Mouse (Mus musculus) cerebellum, adult 18-20 months (tissue): Measurements from ENCODE around the gene Eif4g3.
A peak's percentile ranks its signal among the peaks of the same experiment; 100 is the strongest.

Source experiments
- DNase-seq, 2 experiments: peaks; one replicate each; pipeline ENCODE4 v3.0.0; 2021

The Eif4g3 gene

GRCm38 (mm10) chr4:138107441-138108409 lies 114.9 kb downstream of the Eif4g3 start:
- DNase-seq = peak; percentile 79 to 81

DNA sequence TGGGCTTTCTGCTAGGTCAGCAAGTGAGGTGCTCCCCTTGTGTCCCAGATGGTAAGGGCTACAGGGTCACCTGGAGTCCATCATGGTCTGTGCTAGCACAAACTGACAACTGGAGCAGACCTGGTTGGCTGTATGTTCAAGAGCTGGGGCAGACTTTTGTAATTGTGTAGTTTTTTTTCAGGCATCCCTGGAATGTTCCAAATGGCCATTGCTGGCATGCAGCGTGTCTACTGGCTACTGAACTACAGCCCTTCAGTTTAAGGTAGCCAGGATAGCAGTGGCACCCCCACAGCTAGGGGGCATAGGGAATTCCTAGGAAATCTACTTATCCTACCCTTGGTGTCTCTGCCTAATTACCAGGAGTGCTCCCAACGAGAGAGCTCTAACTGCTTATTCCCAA lies 115.7 kb downstream of the Eif4g3 start:
- no peak for DNase-seq

DNA sequence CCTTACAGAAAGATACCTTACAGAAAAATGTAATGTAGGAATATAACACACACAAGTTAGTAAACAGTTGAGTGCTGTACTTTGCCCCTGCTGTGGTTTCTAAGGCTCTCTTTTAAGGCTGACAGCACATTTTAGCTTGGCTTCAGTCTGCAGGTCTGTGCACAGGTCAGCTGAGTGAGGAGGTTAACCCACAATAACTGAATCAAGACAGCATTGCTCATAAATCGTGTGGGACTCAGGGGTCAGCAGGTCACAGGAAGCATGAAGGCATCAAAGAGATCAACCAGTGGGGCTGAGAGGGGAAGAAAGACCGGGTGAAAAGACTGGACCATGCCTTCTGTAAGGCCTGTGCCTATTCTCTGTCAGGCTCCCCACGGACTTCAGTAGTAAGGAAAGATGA lies 116.5 kb downstream of the Eif4g3 start:
- no peak for DNase-seq

GRCm38 (mm10) chr4:138111858-138112257 lies 119.0 kb downstream of the Eif4g3 start:
- peak in 1 of 2 experiments; percentile 37 for DNase-seq

- DNase-seq = peak; percentile 45 to 58
Observed at GRCm38 (mm10) chr4:138119740-138120139, 126.9 kb downstream of the Eif4g3 start.

DNA sequence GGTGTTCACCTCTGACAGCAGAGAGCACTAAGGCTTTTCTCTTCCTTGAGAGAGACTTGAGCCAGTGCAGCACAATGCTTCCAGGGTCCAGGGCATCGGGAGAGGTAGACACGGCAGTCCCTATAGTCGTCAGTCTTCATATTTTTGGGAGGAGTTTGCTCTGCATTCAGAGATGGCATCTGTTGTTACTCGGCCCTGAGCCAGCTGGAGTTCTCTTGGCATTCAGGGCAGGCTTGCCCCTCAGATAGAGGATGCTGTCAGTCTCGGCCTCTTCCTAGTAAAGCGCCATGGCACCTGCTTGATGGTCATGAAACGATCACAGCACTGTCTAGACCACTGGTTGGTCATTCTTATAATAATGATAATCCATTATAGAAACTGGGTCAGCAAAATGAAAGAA lies 131.2 kb downstream of the Eif4g3 start:
- DNase-seq = peak; percentile 66 to 74

DNA sequence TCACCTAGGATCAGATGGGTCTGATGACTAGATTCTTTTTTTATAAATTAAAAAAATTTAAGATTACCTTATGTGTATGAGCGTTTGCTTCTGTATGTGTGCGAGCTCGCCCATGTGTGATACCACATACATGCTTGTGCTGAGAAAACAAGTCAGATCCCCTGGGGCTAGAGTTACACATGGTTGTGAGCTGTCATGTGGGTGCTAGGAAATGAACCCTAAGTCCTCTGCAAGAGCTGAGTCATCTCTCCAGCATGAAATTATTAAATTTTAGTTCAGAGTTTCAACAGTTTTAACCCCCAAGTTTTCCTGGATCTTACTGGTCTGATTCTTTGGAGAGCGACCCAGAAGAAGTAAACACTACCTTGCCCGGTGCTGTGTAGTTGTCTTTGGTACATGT lies 134.5 kb downstream of the Eif4g3 start:
- no peak for DNase-seq

- DNase-seq = no peak
Observed at GRCm38 (mm10) chr4:138127781-138128180, 135.0 kb downstream of the Eif4g3 start.

DNA sequence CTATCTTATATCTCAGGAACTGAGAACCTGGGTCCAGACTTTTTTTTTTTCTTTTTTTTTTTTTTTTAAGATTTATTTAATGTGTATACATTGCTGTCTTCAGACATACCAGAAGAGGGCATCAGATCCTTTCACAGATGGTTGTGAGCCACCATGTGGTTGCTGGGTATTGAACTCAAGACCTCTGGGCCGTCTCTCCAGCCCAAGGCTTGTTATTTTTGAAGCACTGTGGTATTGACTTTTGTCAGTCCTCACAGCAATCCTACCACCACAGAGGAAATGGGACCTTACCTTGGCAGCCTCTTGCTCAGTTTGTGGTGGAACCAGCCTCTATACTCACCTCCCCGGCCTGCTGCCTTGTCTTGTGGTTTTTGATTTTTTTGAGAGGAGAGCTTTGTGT lies 137.3 kb downstream of the Eif4g3 start:
- DNase-seq = no peak

DNA sequence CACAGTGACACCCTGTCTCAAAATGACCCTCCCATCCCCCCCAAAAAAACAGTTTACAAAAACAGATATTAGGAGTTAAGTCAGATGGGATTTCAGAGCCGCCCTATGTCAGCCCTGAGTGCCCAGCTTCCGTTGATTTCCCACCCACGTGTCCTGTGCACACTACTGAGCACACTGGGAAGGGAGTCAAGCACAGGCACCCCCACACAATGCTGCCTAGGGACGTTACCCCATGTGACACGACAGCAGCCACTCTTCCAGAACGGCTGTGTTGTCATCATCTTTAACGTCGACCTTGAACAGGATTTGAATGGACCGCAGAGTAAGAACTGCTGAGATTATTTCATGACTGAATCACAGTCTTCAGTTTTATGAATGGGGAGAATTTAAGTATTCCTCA lies 138.4 kb downstream of the Eif4g3 start:
- DNase-seq = no peak

GRCm38 (mm10) chr4:138131716-138132115 lies 138.9 kb downstream of the Eif4g3 start:
- no peak for DNase-seq

DNA sequence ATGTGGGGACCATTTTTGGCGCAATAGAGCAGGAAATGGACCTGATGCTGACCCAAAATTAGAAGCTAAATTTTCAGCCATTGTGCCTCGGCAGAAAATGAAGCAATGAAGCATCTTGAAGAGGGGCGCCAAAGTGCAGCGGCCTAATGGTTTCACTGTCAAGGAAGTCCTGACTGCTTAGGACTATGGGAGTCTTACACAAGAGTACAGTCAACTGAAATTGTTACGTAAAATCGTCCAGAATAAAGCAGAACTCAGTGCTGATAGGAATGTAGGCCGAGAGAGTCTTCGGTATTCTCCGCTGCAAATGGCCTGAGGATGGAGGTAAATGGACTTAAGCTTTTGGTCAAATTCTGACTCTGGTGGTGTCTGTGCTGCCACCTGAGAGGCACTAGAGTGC lies 140.5 kb downstream of the Eif4g3 start:
- DNase-seq = no peak

GRCm38 (mm10) chr4:138137336-138137735 lies 144.5 kb downstream of the Eif4g3 start:
- DNase-seq = no peak

DNA sequence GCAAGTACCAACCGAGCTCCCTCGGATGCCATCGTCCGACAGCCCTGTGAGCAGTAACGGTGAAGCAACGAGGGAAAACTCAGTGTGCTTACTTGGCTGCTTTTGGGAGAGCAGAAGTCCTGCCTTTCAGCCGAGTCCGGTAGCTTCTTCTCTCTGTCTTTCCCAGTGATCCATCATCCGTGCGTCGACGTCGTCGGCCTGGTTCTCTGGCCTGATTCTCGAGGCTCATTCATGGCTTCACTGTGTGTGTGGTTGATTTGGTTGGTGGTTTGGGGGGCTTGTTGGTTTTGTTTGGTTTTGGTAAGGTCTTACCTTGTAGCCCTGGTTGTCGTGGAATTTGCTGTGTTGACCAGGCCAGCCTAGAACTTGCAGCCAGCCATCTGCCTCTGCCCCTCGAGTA lies 145.0 kb downstream of the Eif4g3 start:
- DNase-seq = no peak

- DNase-seq = no peak
Observed at GRCm38 (mm10) chr4:138138219-138138618, 145.4 kb downstream of the Eif4g3 start.

DNA sequence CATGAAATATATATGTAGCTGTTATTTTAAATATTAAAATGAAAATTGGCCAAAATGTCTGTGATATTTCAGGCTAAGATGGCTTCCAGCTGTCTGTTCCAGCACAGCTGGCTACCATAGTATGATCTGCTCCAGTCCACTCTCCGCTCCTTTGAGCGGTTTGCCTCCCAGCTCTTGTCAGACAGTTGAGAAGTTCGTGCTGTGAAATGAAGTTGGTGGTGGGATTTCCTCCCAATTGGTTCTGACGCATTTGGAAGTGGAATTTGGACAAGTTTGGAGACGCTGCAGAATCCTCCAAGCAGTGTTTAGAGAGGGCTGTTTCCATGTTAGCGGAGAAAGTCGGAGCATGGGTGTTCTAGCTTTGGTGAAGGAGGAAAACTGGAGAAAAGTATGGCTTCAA lies 148.5 kb downstream of the Eif4g3 start:
- DNase-seq = no peak

DNA sequence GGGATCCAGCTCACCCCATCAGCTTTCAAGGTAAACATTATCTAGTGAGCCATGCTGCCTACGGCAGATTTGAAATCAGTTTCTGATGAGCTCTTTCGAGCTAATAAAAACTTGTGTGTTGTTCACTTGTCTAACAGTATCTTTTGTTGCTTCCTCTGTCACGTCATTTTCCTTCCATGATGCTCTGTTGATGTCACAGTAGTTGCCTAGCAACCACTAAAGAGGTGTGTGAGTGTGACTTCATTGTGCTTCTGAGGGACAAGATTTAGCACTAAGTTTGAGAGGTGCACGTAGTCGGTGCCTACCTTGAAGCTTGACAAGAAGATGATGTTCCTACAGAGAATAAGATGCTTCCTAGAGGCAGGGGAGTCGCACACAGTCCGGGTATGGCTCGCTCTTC lies 154.4 kb downstream of the Eif4g3 start:
- no peak for DNase-seq

DNA sequence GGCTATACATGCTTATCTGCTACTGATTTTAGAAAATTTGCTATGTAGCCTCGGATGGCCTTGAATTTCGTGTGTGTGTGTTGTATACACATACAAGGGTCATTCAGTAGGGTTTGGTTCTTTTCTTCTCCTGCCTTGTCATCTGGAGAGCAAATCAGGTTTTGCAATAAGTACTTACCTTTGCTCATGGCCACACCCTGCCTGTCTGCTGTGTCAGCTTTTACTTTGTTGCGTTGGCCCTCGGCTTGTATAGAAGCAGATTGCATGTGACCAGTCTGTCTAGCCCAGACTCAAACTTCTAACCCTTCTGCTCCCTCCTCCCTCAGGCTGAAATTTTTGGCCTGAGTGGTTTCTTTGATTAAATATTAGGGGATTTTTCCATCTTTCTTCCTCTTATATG lies 157.2 kb downstream of the Eif4g3 start:
- DNase-seq = no peak

DNA sequence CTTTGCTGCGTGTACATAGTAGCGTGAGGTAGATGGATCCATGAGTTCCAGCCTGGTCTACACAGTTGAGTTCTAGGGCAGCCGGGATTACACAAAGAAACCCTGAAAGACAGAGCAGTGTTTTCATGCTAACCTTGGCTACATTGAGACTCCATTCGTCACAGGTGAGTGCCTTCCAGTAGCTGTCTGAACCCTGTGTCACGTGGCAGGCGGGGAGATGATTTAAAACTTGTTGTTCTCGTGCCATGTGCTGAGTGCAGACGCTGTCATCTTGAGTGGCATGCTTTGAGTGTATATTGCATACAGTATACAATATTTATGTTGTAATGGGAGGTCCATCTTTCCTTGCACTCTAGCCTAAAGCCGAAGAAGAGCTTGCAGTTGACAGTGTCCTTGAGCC lies 158.4 kb downstream of the Eif4g3 start:
- DNase-seq = no peak

GRCm38 (mm10) chr4:138153980-138154379 lies 161.2 kb downstream of the Eif4g3 start:
- DNase-seq = peak; percentile 35 to 51

GRCm38 (mm10) chr4:138160918-138161317 lies 168.1 kb downstream of the Eif4g3 start:
- no peak for DNase-seq

DNA sequence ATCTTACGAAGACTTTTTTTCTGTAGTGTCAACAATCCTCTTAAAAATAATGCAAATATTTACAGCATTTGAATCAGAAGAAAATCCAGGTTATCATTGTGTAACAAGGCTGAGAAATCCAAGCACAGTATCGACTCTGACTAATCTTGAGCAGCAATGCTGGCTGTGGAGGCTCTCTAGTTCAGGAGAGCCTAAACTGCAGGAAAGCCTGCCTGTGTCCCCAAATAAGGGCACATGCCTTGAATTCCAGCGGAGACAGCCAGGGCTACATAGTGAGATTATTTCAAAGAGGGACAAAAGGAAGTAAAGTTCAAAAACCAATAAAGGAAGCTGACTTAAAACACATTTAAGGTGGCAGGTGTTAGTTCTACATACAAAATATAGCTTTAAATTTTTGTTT lies 168.7 kb downstream of the Eif4g3 start:
- no peak for DNase-seq

DNA sequence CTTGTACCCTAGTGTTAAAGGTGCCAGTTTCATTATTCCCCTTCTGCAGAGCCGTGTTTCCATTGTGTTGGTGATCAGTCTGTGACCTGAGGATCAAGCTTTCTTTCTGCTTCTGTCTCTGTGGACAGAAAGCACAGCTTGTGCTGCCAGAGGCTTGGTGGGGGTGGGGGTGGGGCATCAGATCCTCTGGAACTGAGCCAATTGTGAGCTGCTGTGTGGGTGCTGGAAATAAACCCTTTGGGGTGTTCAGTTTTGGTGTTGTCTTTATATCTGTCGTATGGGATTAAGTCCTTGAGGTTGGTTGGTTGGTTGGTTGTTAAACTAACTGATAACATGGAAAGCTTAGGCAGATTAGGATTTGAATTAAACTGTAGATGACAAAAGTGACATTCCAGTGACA lies 171.0 kb downstream of the Eif4g3 start:
- no peak for DNase-seq

DNA sequence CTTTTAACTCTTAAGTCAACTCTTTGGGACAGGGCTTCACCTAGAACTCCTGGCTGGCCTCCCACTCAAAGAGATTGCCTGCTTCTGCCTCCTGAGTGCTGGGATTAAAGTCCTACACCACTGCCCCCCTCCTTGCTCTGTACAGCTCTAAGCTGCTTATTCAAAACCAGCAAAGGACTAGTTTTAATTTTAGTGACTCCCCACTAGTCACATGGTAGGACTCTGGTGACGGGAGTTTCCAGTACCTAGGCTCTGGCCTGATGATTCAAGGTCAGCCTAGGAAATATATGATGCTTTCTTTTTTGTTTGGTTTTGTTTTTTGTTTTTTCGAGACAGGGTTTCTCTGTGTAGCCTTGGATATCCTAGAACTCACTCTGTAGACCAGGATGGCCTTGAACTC lies 172.0 kb downstream of the Eif4g3 start:
- no peak for DNase-seq

- DNase-seq = no peak
Observed at GRCm38 (mm10) chr4:138166519-138166918, 173.7 kb downstream of the Eif4g3 start.
